Mouse (Mus musculus) CH12.LX (cell line): ENCODE measurements at regions not wholly inside any gene's neighbourhood (a gene's known extent, or its start where the extent isn't known, plus 50 kb on each side); places are given as distances from the start of the nearest gene placed in this dataset.

Experiments used
- CHD1 ChIP-seq: IDR thresholded peaks from 2 replicates; pipeline ENCODE4 v1.6.1; 2012; ENCODE audit warnings: low read depth, low read length, improper control_type of control experiment, inconsistent platforms
- CHD2 ChIP-seq: IDR thresholded peaks from 2 replicates; pipeline ENCODE4 v1.6.1; 2011; ENCODE audit warnings: low read length, improper control_type of control experiment
- CTCF ChIP-seq, 2 experiments: IDR thresholded peaks in 1 of 2; conservative IDR thresholded peaks in 1 of 2; 2 replicates each; pipeline ENCODE4 v1.5.1; 2011 to 2012; ENCODE audit warnings: low read depth in 2 of 2, low read length in 2 of 2, improper control_type of control experiment in 1 of 2, inconsistent platforms in 1 of 2, mild to moderate bottlenecking in 1 of 2, moderate library complexity in 1 of 2
- EP300 ChIP-seq: IDR thresholded peaks from 2 replicates; pipeline ENCODE4 v1.6.1; 2011; ENCODE audit warnings: low read length, improper control_type of control experiment
- ETS1 ChIP-seq: conservative IDR thresholded peaks from 2 replicates; pipeline ENCODE4 v1.6.1; 2012; ENCODE audit warnings: low read depth, mild to moderate bottlenecking, inconsistent platforms, low read length, improper control_type of control experiment, moderate library complexity
- GABPA ChIP-seq: IDR thresholded peaks from 2 replicates; pipeline ENCODE4 v1.6.1; 2012; ENCODE audit warnings: low read depth, low read length, improper control_type of control experiment, inconsistent platforms; ENCODE audit not compliant: insufficient replicate concordance
- MAFK ChIP-seq: IDR thresholded peaks from 2 replicates; pipeline ENCODE4 v1.6.1; 2011; ENCODE audit warnings: low read length, improper control_type of control experiment; ENCODE audit not compliant: insufficient replicate concordance
- MEF2A ChIP-seq: IDR thresholded peaks from 2 replicates; pipeline ENCODE4 v1.6.1; 2014; ENCODE audit warnings: low read depth, mild to moderate bottlenecking, inconsistent platforms, low read length, improper control_type of control experiment, borderline replicate concordance
- NRF1 ChIP-seq: IDR thresholded peaks from 2 replicates; pipeline ENCODE4 v1.6.1; 2014; ENCODE audit warnings: low read depth, mild to moderate bottlenecking, inconsistent platforms, low read length, improper control_type of control experiment, moderate library complexity
- POLR2A ChIP-seq: IDR thresholded peaks from 2 replicates; pipeline ENCODE4 v1.6.1; 2011; ENCODE audit warnings: low read depth, mild to moderate bottlenecking, improper control_type of control experiment, low read length
- TCF12 ChIP-seq: IDR thresholded peaks from 2 replicates; pipeline ENCODE4 v1.6.1; 2014; ENCODE audit warnings: low read depth, mild to moderate bottlenecking, inconsistent platforms, low read length, improper control_type of control experiment
- ZKSCAN1 ChIP-seq: IDR thresholded peaks from 2 replicates; pipeline ENCODE4 v1.6.1; 2012; ENCODE audit warnings: low read depth, inconsistent platforms, low read length, improper control_type of control experiment, borderline replicate concordance
- ZMIZ1 ChIP-seq: IDR thresholded peaks from 2 replicates; pipeline ENCODE4 v1.6.1; 2012; ENCODE audit warnings: low read depth, mild to moderate bottlenecking, inconsistent platforms, low read length, improper control_type of control experiment
- ZNF384 ChIP-seq: IDR thresholded peaks from 2 replicates; pipeline ENCODE4 v1.6.1; 2012; ENCODE audit warnings: low read depth, low read length, improper control_type of control experiment, inconsistent platforms

DNA sequence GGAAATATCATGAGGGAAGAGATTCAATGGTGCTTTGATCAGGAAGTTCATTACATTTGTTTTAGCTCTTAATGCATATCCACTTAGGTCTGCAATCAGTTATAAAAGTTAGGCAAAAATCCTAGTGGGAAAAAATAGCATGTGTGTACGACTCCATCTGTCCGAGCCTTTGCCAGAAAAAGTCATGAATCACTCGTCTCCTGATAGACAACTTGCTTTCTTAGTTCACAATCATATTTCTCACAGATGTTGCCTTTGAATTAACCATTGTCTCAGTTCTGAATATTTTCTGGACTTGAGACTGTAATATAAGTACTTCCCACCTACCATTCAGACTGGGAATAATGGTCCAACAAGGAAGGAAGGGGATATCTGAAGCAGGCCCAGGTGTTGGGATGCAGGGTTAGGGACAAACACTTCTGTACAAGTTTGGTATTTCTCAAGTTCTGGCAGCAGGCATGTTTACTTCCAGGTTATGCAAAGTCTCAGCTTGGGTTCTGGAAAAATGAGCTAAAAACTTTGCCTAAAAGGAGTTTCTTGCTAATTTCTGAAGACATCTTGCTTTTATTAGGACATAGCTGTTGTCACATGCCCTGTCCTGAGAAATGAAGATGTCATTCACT lies 98.4 kb upstream of the Col8a1 start:
- TF ChIP-seq ZNF384 (no peak), GABPA (no peak), EP300 (no peak), MAFK (no peak), CTCF (conservative IDR thresholded peaks at IDR 0.05 in 1 of 2, IDR thresholded peaks at IDR 0.05 in 1 of 2; ENCODE audit: low read depth in 2 of 2, low read length in 2 of 2) (no peak), CHD2 (no peak), POLR2A (no peak), ZMIZ1 (no peak), TCF12 (no peak), CHD1 (no peak), ZKSCAN1 (no peak), MEF2A (no peak), ETS1 (no peak), NRF1 (no peak)
